Mouse (Mus musculus): ENCODE measurements around the gene Tomm7. TPM values are rescaled to one million over a fixed set of nuclear protein-coding genes. Genes with fewer than 3 reads are reported as not detected.
"Not testable (repeated sequence)": the region's sequence is repeated elsewhere in the genome, so short reads cannot be mapped to it uniquely, and the experiment has no call there.

Tomm7 gene
- polyA plus RNA-seq, 1 experiment from 2014 or later, result 108 TPM

DNA sequence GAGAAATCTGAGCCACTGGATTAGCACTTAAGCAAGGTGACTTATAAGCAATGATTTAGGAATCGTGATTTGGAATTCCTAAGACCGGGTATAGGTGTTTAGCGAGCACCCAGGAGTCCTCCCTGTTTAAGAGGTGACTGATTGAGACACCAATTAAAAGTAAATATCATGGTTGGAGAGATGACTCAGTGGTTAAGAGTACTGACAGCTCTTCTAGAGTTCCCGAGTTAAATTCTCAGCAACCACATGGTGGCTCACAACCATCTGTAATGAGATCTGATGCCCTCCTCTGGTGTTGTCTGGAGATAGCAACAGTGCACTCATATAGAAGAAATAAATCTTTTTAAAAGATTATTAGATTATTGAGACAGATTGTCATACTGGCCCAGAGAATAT lies 7.2 kb upstream of the Tomm7 start:
- not testable (repeated sequence) for DNase-seq; H3K4me1 ChIP-seq (ENCODE audit: insufficient read depth); H3K9me3 ChIP-seq (ENCODE audit: low read depth, low read length); ATAC-seq (ENCODE audit: insufficient read depth); H3K27me3 ChIP-seq (ENCODE audit: insufficient read depth, low read length)
- peak overlapping the region; percentile 80 for H3K27ac ChIP-seq (ENCODE audit: low read depth)
- H3K9ac ChIP-seq, result peak overlapping the region; percentile 89
- TF ChIP-seq CTCF (IDR thresholded peaks at IDR 0.05; ENCODE audit: low read depth), result peak; percentile 35; the same call in 1 of the 2 replicates
- H3K4me3 ChIP-seq (ENCODE audit: low read depth, low read length), result peak overlapping the region; percentile 88
- H3K4me2 ChIP-seq, result peak overlapping the region; percentile 64
- WGBS, result 5% methylated on average over 4 of the region's 4 CpGs
- peaks cover 45% of the 10 kb centered on the region for H3K36me3 ChIP-seq (ENCODE audit: insufficient read depth)

DNA sequence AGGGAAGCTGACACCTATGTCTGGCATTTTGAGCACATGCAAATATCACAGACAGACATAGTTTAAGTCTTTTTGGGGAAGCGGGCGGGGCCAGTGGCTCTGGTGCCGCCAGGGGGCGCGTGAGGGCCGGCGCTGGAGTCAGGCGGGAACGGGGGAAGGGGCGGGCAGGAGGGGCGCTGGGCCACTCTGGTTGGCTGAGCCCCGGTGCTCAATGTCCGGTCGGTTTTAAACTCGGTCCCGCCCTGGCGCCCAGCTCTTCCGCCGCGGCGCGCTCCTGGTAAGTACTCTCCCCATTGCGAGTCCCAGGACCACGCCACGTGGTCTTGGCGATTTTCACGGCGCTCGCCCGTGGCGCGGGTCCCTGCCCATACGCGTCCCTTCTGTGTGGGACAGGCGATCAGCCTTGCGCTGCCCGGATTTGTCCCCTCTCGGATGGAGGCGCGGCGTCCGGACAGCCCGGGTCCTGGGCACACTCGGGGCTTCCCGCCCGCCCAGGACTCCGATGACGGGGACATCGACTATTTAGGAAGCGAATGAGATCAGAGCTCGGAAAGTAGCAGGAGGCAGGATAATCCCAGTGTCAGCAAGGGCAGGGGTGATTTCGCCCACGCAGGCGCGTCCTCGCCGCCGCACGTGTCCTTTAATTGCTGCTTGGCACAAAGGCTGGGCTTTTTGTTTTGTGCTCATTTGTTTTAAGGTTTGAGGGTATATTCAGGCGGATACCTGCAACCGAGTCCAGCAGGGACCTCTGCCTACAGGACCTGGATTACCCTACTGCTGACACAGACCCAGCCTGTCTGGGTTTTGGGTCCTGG lies 6.6 kb upstream of the Tomm7 start:
- DNase-seq, result peak; percentile 93
- Histone ChIP-seq H3K4me1 (ENCODE audit: insufficient read depth) (0 out of 2 replicates have a peak, but pooled peaks cover 4% of the 10 kb centered on the region), H3K9me3 (ENCODE audit: low read depth, low read length) (no peaks in the 10 kb centered on the region), H3K4me3 (ENCODE audit: low read depth, low read length) (peak overlapping the region; percentile 88), H3K27ac (ENCODE audit: low read depth) (peak overlapping the region; percentile 80), H3K27me3 (ENCODE audit: insufficient read depth, low read length) (no peaks in the 10 kb centered on the region), H3K36me3 (ENCODE audit: insufficient read depth) (peaks cover 39% of the 10 kb centered on the region), H3K4me2 (peak overlapping the region; percentile 64), H3K9ac (peak overlapping the region; percentile 89)
- peak; percentile 98 for ATAC-seq (ENCODE audit: insufficient read depth)
- peak; percentile 79 for TF ChIP-seq CTCF (IDR thresholded peaks at IDR 0.05; ENCODE audit: low read depth)
- under 1% methylated on average over 61 of the region's 61 CpGs for WGBS

DNA sequence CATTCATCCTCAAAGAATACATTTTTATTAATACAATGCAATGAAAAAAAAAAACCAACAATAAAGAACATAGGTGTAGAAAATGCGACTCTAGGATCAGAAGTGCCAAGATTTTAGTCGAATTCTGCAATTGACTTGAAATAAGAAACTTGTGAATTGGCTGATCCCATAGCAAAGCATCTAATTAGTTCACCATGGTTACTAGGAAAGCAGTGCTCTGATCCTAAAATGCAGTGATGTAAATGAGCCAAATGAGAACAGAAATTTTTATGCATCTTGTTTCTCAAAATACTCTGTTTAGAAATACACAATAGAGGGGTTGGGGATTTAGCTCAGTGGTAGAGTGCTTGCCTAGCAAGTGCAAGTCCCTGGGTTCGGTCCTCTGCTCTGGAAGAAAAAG lies 1.2 kb upstream of the Tomm7 start:
- H3K9me3 ChIP-seq (ENCODE audit: low read depth, low read length), result no peaks in the 10 kb centered on the region
- DNase-seq, result no peak
- no peak for TF ChIP-seq CTCF (IDR thresholded peaks at IDR 0.05; ENCODE audit: low read depth)
- 91% methylated on average over 3 of the region's 3 CpGs for WGBS
- H3K4me1 ChIP-seq (ENCODE audit: insufficient read depth), result peaks cover 7% of the 10 kb centered on the region; the same call in 1 of the 2 replicates
- ATAC-seq (ENCODE audit: insufficient read depth), result no peak
- H3K27ac ChIP-seq (ENCODE audit: low read depth), result no peak overlapping the region; the same call in 1 of the 2 replicates
- no peak overlapping the region for H3K9ac ChIP-seq
- H3K4me3 ChIP-seq (ENCODE audit: low read depth, low read length), result 0 out of 2 replicates have a peak overlapping the region, but pooled peaks have one; percentile 66
- no peaks in the 10 kb centered on the region for H3K36me3 ChIP-seq (ENCODE audit: insufficient read depth)
- H3K27me3 ChIP-seq (ENCODE audit: insufficient read depth, low read length), result no peaks in the 10 kb centered on the region
- H3K4me2 ChIP-seq, result peak overlapping the region; percentile 60

DNA sequence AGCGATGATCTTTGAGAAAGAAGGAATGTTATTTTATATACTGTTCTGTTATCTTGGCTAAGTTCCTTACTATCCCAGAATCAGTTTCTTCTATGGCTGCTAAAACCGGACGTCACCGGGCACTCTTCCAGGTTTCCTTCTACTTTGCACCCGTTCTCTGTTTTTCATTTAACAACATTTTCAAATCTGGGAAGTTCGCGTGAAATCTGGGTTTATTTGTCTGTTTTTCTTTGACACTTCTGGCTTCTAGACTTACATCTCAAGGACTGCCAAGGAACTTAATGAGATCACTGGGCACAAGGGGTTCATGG lies 525 bp upstream of the Tomm7 start:
- Histone ChIP-seq H3K4me1 (ENCODE audit: insufficient read depth) (peaks cover 7% of the 10 kb centered on the region; the same call in 1 of the 2 replicates), H3K4me2 (peak overlapping the region; percentile 60), H3K27ac (ENCODE audit: low read depth) (peak overlapping the region; percentile 82), H3K4me3 (ENCODE audit: low read depth, low read length) (peak overlapping the region; percentile 66), H3K27me3 (ENCODE audit: insufficient read depth, low read length) (no peaks in the 10 kb centered on the region), H3K36me3 (ENCODE audit: insufficient read depth) (no peaks in the 10 kb centered on the region), H3K9me3 (ENCODE audit: low read depth, low read length) (no peaks in the 10 kb centered on the region), H3K9ac (peak overlapping the region; percentile 57)
- no peak for TF ChIP-seq CTCF (IDR thresholded peaks at IDR 0.05; ENCODE audit: low read depth)
- DNase-seq (peak; percentile 78), ATAC-seq (ENCODE audit: insufficient read depth) (peak; percentile 51)
- WGBS, result 17% methylated on average over 7 of the region's 7 CpGs

DNA sequence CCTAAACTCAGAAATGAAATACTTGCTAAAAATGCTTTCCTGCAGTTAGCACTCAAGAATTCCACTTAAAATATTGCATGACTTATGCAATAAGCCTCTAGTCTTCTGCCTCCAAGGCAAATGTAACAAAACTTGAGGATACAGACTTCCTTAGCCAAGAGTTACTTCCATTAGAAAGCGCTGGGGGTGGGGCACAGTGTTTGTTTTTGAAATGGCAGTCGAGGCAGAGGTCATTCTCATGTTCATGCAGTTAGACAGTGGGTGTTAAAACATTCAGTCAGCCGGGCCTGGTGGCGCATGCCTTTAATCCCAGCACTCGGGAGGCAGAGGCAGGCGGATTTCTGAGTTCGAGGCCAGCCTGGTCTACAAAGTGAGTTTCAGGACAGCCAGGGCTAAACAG lies 5.8 kb downstream of the Tomm7 start:
- no peak overlapping the region for H3K27ac ChIP-seq (ENCODE audit: low read depth)
- no peaks in the 10 kb centered on the region for H3K9me3 ChIP-seq (ENCODE audit: low read depth, low read length)
- H3K4me2 ChIP-seq, result no peak overlapping the region
- peaks cover 13% of the 10 kb centered on the region for H3K36me3 ChIP-seq (ENCODE audit: insufficient read depth)
- 81% methylated on average over 7 of the region's 7 CpGs for WGBS
- H3K9ac ChIP-seq, result no peak overlapping the region
- H3K4me3 ChIP-seq (ENCODE audit: low read depth, low read length), result no peak overlapping the region
- H3K27me3 ChIP-seq (ENCODE audit: insufficient read depth, low read length), result peaks cover under 1% of the 10 kb centered on the region; the same call in 1 of the 2 replicates
- no peak for TF ChIP-seq CTCF (IDR thresholded peaks at IDR 0.05; ENCODE audit: low read depth)
- ATAC-seq (ENCODE audit: insufficient read depth) (no peak), DNase-seq (no peak)
- 0 out of 2 replicates have a peak, but pooled peaks cover 4% of the 10 kb centered on the region for H3K4me1 ChIP-seq (ENCODE audit: insufficient read depth)

DNA sequence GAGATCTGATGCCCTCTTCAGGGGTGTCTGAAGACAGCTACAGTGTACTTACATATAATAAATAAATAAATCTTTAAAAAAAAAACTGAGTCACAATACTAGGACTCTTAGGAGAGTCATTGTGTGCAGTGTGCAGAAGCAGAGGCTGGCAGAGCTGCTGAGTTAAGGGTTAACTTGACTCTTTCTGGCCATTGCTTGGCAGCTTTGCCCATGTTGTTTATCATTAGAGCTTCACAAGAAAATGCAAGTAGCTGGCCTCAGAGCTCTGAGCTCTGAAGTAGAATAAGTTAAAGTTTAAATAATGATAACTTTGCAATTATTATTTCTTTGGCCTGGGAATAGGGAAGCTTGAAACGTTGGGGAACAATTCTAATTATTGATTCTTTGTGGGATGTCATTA lies 8.3 kb downstream of the Tomm7 start:
- H3K27ac ChIP-seq (ENCODE audit: low read depth); H3K9ac ChIP-seq; DNase-seq; H3K4me2 ChIP-seq; H3K4me3 ChIP-seq (ENCODE audit: low read depth, low read length); H3K9me3 ChIP-seq (ENCODE audit: low read depth, low read length); ATAC-seq (ENCODE audit: insufficient read depth); H3K4me1 ChIP-seq (ENCODE audit: insufficient read depth): not testable (repeated sequence)
- 71% methylated on average over 1 of the region's 1 CpGs for WGBS
- Histone ChIP-seq H3K36me3 (ENCODE audit: insufficient read depth) (peaks cover 13% of the 10 kb centered on the region), H3K27me3 (ENCODE audit: insufficient read depth, low read length) (peaks cover 14% of the 10 kb centered on the region)

DNA sequence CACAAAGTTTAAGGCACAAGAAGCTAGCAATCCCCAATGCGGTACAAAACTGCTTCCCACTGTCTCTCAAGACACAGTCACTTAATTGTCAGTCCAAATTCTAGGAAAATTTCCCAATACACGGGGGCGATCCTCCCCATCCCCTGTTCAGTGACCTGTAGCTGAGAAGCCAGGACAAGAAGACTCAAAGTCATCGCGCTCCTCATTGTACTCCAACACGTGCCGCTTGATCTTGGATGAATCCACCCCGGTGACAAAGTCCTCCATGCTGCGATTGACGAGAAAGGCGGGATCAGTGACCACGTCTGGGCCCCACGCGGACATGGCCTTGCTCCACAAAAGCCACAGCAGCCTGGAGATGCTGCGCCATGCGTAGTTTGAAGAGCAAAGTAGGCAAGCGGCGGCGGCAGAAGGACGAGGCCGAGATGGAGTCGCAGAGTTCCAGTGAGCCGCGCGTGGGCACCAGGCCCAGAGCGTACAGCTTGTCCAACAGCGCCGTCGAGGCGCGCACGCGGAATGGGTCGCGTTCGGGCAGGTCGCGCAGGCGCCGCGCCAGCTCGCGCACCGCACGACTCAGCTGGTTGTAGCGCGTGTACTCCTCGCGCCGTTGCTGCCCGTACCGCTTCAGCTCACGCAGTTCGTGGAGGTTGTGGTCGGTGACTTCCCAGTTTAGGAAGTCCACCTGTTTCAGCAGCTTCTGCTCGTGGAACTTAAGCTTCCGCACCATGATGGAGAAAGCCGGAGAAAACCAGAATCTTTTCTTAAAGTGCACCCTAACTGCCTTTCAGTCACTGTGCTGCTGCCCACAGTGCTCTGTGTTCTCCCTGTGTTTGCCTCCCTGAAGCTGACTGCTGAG lies 12.8 kb downstream of the Tomm7 start:
- DNase-seq (peak; percentile 39), ATAC-seq (ENCODE audit: insufficient read depth) (no peak; the same call in 1 of the 2 replicates)
- Histone ChIP-seq H3K27ac (ENCODE audit: low read depth) (no peak overlapping the region), H3K9ac (no peak overlapping the region), H3K27me3 (ENCODE audit: insufficient read depth, low read length) (peaks cover 14% of the 10 kb centered on the region), H3K4me1 (ENCODE audit: insufficient read depth) (no peaks in the 10 kb centered on the region), H3K4me3 (ENCODE audit: low read depth, low read length) (no peak overlapping the region), H3K4me2 (peak overlapping the region; percentile 43; the same call in 1 of the 2 replicates), H3K36me3 (ENCODE audit: insufficient read depth) (no peaks in the 10 kb centered on the region), H3K9me3 (ENCODE audit: low read depth, low read length) (no peaks in the 10 kb centered on the region)
- WGBS, result 31% methylated on average over 58 of the region's 58 CpGs
- no peak for TF ChIP-seq CTCF (IDR thresholded peaks at IDR 0.05; ENCODE audit: low read depth)
